Mouse (Mus musculus) cerebellum, adult 11-12 months (tissue): ENCODE results near the gene Atg16l2.

Experiments used
- DNase-seq: peaks from one replicate; pipeline ENCODE4 v3.0.0; 2022

The Atg16l2 gene

DNA sequence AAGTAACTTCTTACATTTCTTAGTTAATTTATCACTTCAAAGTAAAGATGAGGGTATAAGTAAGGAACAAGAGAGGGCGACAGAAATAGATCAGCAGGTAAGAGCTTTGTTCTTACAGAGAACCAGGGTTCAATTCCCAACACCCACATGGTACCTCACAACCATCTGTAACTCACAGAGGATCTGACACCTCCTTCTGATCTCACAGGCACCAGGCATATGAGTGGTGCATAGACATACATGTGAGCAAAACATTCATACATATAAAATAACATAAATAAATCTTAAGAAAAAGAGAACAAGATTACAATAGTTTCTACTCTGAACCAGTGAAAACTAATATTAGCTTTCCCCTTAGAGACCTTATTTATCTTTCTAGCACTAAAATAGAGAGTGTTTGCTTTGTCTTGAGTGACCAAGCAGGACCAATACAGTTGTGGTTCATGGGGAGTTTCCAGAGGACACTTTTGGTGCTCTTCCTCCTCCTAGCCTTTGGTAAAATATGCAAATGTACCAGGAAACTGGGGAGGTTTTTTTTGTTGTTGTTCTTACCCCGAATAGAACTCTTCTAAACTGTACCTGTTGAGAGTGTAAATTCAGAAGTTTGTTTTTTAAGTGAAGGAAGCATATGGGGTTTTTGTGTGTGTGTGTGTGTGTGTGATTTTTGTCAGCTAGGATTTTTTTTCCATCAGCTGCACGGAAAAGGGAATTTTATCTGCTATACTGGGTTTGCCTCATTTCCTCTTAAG, 88.4 kb downstream of the Atg16l2 start:
- no peak for DNase-seq
